Comparison of ENCODE assay signal across 23 mouse cellular contexts in the genomic region with DNA sequence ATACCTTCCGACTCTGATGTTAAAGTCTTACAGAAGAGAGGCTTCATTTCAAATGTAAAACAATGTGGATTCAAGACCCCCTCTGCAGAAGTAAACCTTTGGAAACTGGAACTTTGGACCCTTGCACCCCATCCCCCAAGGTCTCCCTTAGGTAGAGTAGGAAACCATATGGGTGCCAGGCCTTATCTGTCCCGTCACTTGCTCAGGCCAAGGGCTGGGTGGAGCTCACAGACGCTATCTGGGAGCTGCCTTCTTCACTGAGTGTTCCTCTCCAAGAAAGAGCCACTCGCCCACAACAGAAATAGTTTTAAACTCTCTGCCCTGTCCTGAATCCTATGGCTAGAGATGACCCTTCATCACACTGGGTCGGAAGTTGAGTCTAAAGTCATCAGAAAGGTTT. TPM values are rescaled to one million over a fixed set of nuclear protein-coding genes. Genes with fewer than 3 reads are reported as not detected.
DNase-seq lines count a peak whose midpoint lies in the region; ATAC-seq and TF ChIP-seq lines count a peak whose summit lies in the region.
"Had no signal": no experiment of that assay in that cellular context is flagged by ENCODE, and none has a peak within 500 bp of the region (broad histone marks: within the 10 kb centered on the region; RNA-seq: fewer than 3 reads in every experiment).

No protein-coding gene starts in this region.

- TF ChIP-seq RAD21 in MEL (IDR thresholded peaks at IDR 0.05; ENCODE audit: low read depth, low read length) = no peak

- TF ChIP-seq POLR2A in MEL (IDR thresholded peaks at IDR 0.05; ENCODE audit: control insufficient read depth in 1 of 2, insufficient read depth in 1 of 2, low read depth in 1 of 2, low read length in 2 of 2, poor library complexity in 1 of 2) = peak in 1 of 2 experiments; percentile 29; a peak in 1 of 4 replicates

- no peak for TF ChIP-seq CTCF in MEL (IDR thresholded peaks at IDR 0.05 in 2 of 3, conservative IDR thresholded peaks at IDR 0.05 in 1 of 3; ENCODE audit: control insufficient read depth in 1 of 3, insufficient read depth in 1 of 3, low read depth in 2 of 3, low read length in 3 of 3, poor library complexity in 1 of 3, severe bottlenecking in 1 of 3)

- peak; percentile 88 to 92 for TF ChIP-seq EP300 in MEL (IDR thresholded peaks at IDR 0.05; ENCODE audit: low read depth in 1 of 2, low read length in 2 of 2)

- peak; percentile 88 for DNase-seq in heart, embryonic 10.5 days (ENCODE audit: low spot score)
- DNase-seq in heart, postnatal 10 days = no peak
- peak; percentile 84 for DNase-seq in MEL (ENCODE audit: low read depth, low spot score)
- no peak for DNase-seq in right cerebral cortex, postnatal 10 days (ENCODE audit: low spot score in 2 of 2)
- DNase-seq in thymus, postnatal 10 days (ENCODE audit: low spot score in 2 of 2) = no peak
- DNase-seq in kidney, adult 18-20 months = no peak
- DNase-seq: cerebellum, adult 8-10 months; kidney, adult 8-10 months; kidney, postnatal 4 days; layer of hippocampus, postnatal 36 days; lung, adult 2 months; lung, postnatal 4 days; thymus, postnatal 4 days had no signal

- peaks cover 5% of the 10 kb centered on the region for H3K79me2 ChIP-seq in MEL (ENCODE audit: control insufficient read depth, insufficient read depth, low read length, poor library complexity)

- no peaks in the 10 kb centered on the region for H3K36me3 ChIP-seq in heart, embryonic 10.5 days
- H3K36me3 ChIP-seq in MEL (ENCODE audit: control insufficient read depth in 1 of 2, insufficient read depth in 2 of 2, low read length in 2 of 2) = peaks cover 0 to 48% of the 10 kb centered on the region in 2 experiments; a peak in 2 of 4 replicates
- H3K36me3 ChIP-seq: embryonic facial prominence, embryonic 15.5 days; midbrain, embryonic 15.5 days had no signal

- WGBS in heart, embryonic 10.5 days = 56% methylated on average over 5 of the region's 5 CpGs

- peak overlapping the region; percentile 33; the same call in 1 of the 2 replicates for H3K9ac ChIP-seq in MEL (ENCODE audit: control insufficient read depth, low read depth, low read length, poor library complexity, severe bottlenecking)
- H3K9ac ChIP-seq: embryonic facial prominence, embryonic 15.5 days; midbrain, embryonic 15.5 days had no signal

- no peaks in the 10 kb centered on the region; the same call in none of the 2 replicates for H3K27me3 ChIP-seq in heart, embryonic 10.5 days (ENCODE audit: insufficient read depth, poor library complexity, severe bottlenecking)
- no peaks in the 10 kb centered on the region for H3K27me3 ChIP-seq in MEL (ENCODE audit: control insufficient read depth in 1 of 2, insufficient read depth in 2 of 2, low read length in 2 of 2)
- H3K27me3 ChIP-seq: embryonic facial prominence, embryonic 15.5 days; midbrain, embryonic 15.5 days had no signal

- intact Hi-C loops in heart, postnatal 10 days (cut with DNase I) = no loop called here

- peak overlapping the region; percentile 99; the same call in 1 of the 2 replicates for H3K27ac ChIP-seq in heart, embryonic 10.5 days
- peak overlapping the region; percentile 74 for H3K27ac ChIP-seq in MEL (ENCODE audit: control insufficient read depth, low read depth, low read length)
- H3K27ac ChIP-seq: embryonic facial prominence, embryonic 15.5 days; midbrain, embryonic 15.5 days had no signal

- no peak overlapping the region for H3K4me3 ChIP-seq in heart, embryonic 10.5 days
- peak overlapping the region; percentile 2 to 42; a peak in 3 of 4 replicates for H3K4me3 ChIP-seq in MEL (ENCODE audit: control insufficient read depth in 1 of 2, insufficient read depth in 1 of 2, low read depth in 2 of 2, low read length in 2 of 2)
- H3K4me3 ChIP-seq: embryonic facial prominence, embryonic 15.5 days; midbrain, embryonic 15.5 days had no signal

- ATAC-seq in erythroid progenitor cell, adult 5-6 weeks (replicated peaks; ENCODE audit: low FRiP score, poor library complexity, severe bottlenecking) = peak; percentile 76
- ATAC-seq in megakaryocyte progenitor cell, adult 5-6 weeks (replicated peaks; ENCODE audit: poor library complexity) = peak; percentile 63
- ATAC-seq: forebrain, embryonic 16.5 days; hindbrain, embryonic 16.5 days had no signal

- H3K9me3 ChIP-seq in heart, embryonic 10.5 days = no peaks in the 10 kb centered on the region
- no peaks in the 10 kb centered on the region for H3K9me3 ChIP-seq in MEL (replicated peaks; ENCODE audit: insufficient read depth, low read length)
- H3K9me3 ChIP-seq: embryonic facial prominence, embryonic 15.5 days; midbrain, embryonic 15.5 days had no signal

- peaks cover 13% of the 10 kb centered on the region for H3K4me1 ChIP-seq in heart, embryonic 10.5 days
- peaks cover 28 to 47% of the 10 kb centered on the region in 2 experiments for H3K4me1 ChIP-seq in MEL (ENCODE audit: control insufficient read depth in 1 of 2, insufficient read depth in 2 of 2, low read length in 2 of 2)

TF ChIP-seq in MEL, 35 proteins besides CTCF, POLR2A, EP300 and RAD21 (continues in another document):
- TF ChIP-seq POLR2AphosphoS2 (IDR thresholded peaks at IDR 0.05; ENCODE audit: low read length) = no peak
- TF ChIP-seq ZNF384 (IDR thresholded peaks at IDR 0.05; ENCODE audit: low read depth, low read length) = no peak
- peak; percentile 92 for TF ChIP-seq GATA1 (IDR thresholded peaks at IDR 0.05; ENCODE audit: low read depth, low read length)
- TF ChIP-seq CHD1 (IDR thresholded peaks at IDR 0.05; ENCODE audit: low read depth, low read length) = no peak
- TF ChIP-seq MEF2A (IDR thresholded peaks at IDR 0.05; ENCODE audit: extremely low read depth, insufficient replicate concordance, low read depth, low read length, poor library complexity, severe bottlenecking) = no peak
- peak; percentile 43 for TF ChIP-seq NELFE (IDR thresholded peaks at IDR 0.05; ENCODE audit: low read depth, low read length)
- TF ChIP-seq CHD2 (IDR thresholded peaks at IDR 0.05; ENCODE audit: low read length) = peak; percentile 70
- TF ChIP-seq TBP (IDR thresholded peaks at IDR 0.05; ENCODE audit: low read depth, low read length) = no peak

RNA-seq across cellular contexts. Expression of gene Nprl3, which starts 1.4 kb away (rescaled TPM):
- 43.8 and 44.5 TPM in 2 replicates for polyA plus RNA-seq in heart, embryonic 10.5 days (2016; fragmentation: Nextera tagmentation; extraction: Ambion mirVana)
- 10 to 100 TPM; 26.6 to 27.6 TPM for total RNA-seq in heart, postnatal 10 days (2021)
- total RNA-seq in MEL (2012; rRNA removed) = 12.5 and 14.1 TPM in 2 replicates
- polyA plus RNA-seq in MEL (2012; ENCODE audit: insufficient read depth in 1 of 2, insufficient read length in 2 of 2, low read depth in 1 of 2, low replicate concordance in 2 of 2, missing spikeins in 1 of 2) = 10 to 100 TPM in 1 of 2 experiments, not detected in 1; 18.4 TPM
- total RNA-seq in erythroid progenitor cell, adult 5-6 weeks (2015; ENCODE audit: low replicate concordance) = 75.9 and 106 TPM in 2 replicates
- 143 and 155 TPM in 2 replicates for total RNA-seq in erythroid progenitor cell, adult 5-6 weeks (2017; ENCODE audit: low replicate concordance)
- 15.1 and 16.2 TPM in 2 replicates for total RNA-seq in megakaryocyte progenitor cell, adult 5-6 weeks (2015)
- 14.4 and 17.2 TPM in 2 replicates for total RNA-seq in megakaryocyte progenitor cell, adult 5-6 weeks (2017)

RNA-seq across cellular contexts. Expression of gene Hba-x, which starts 7.2 kb away (rescaled TPM):
- polyA plus RNA-seq in heart, embryonic 10.5 days (2016; fragmentation: Nextera tagmentation; extraction: Ambion mirVana) = 8,501 and 9,179 TPM in 2 replicates
- total RNA-seq in heart, postnatal 10 days (2021) = not detected
- total RNA-seq in MEL (2012; rRNA removed) = not detected in 2 replicates
- under 1 TPM in 1 of 2 experiments, not detected in 1; 0.13 TPM for polyA plus RNA-seq in MEL (2012; ENCODE audit: insufficient read depth in 1 of 2, insufficient read length in 2 of 2, low read depth in 1 of 2, low replicate concordance in 2 of 2, missing spikeins in 1 of 2)
- not detected in 2 replicates for total RNA-seq in erythroid progenitor cell, adult 5-6 weeks (2015; ENCODE audit: low replicate concordance)
- total RNA-seq in erythroid progenitor cell, adult 5-6 weeks (2017; ENCODE audit: low replicate concordance) = not detected in 2 replicates
- total RNA-seq in megakaryocyte progenitor cell, adult 5-6 weeks (2015) = not detected in 2 replicates
- not detected in 2 replicates for total RNA-seq in megakaryocyte progenitor cell, adult 5-6 weeks (2017)
- total RNA-seq: adrenal gland, adult 18-20 months; gastrocnemius, adult 8-10 months; layer of hippocampus, postnatal 36 days; left cerebral cortex, postnatal 36 days had no signal
- polyA plus RNA-seq: lung, adult 2 months; testis, adult 2 months had no signal

RNA-seq across cellular contexts. Expression of gene Hba-a1, which starts 14.4 kb away (rescaled TPM):
- 4,954 and 6,566 TPM in 2 replicates for polyA plus RNA-seq in heart, embryonic 10.5 days (2016; fragmentation: Nextera tagmentation; extraction: Ambion mirVana)
- total RNA-seq in heart, postnatal 10 days (2021) = 1,000 to 10,000 TPM; 4,155 to 9,193 TPM
- total RNA-seq in MEL (2012; rRNA removed) = 211 and 272 TPM in 2 replicates
- 100 to 1,000 TPM; 313 to 334 TPM for polyA plus RNA-seq in MEL (2012; ENCODE audit: insufficient read depth in 1 of 2, insufficient read length in 2 of 2, low read depth in 1 of 2, low replicate concordance in 2 of 2, missing spikeins in 1 of 2)
- 47,098 and 48,818 TPM in 2 replicates for total RNA-seq in erythroid progenitor cell, adult 5-6 weeks (2015; ENCODE audit: low replicate concordance)
- 9,652 and 12,236 TPM in 2 replicates for total RNA-seq in erythroid progenitor cell, adult 5-6 weeks (2017; ENCODE audit: low replicate concordance)
- total RNA-seq in megakaryocyte progenitor cell, adult 5-6 weeks (2015) = 14.0 and 28.9 TPM in 2 replicates
- 9.4 and 10.0 TPM in 2 replicates for total RNA-seq in megakaryocyte progenitor cell, adult 5-6 weeks (2017)

RNA-seq across cellular contexts. Expression of gene Hbq1b, which starts 17.8 kb away (rescaled TPM):
- polyA plus RNA-seq in heart, embryonic 10.5 days (2016; fragmentation: Nextera tagmentation; extraction: Ambion mirVana) = 13.9 and 16.8 TPM in 2 replicates
- 1 to 10 TPM in 1 of 2 experiments, not detected in 1; 1.0 TPM for total RNA-seq in heart, postnatal 10 days (2021)
- total RNA-seq in MEL (2012; rRNA removed) = 2.3 and 2.5 TPM in 2 replicates
- polyA plus RNA-seq in MEL (2012; ENCODE audit: insufficient read depth in 1 of 2, insufficient read length in 2 of 2, low read depth in 1 of 2, low replicate concordance in 2 of 2, missing spikeins in 1 of 2) = 1 to 10 TPM in 1 of 2 experiments, not detected in 1; 6.5 TPM
- total RNA-seq in erythroid progenitor cell, adult 5-6 weeks (2015; ENCODE audit: low replicate concordance) = 247 and 301 TPM in 2 replicates
- 56.8 and 86.4 TPM in 2 replicates for total RNA-seq in erythroid progenitor cell, adult 5-6 weeks (2017; ENCODE audit: low replicate concordance)
- not detected in 2 replicates for total RNA-seq in megakaryocyte progenitor cell, adult 5-6 weeks (2015)
- not detected in 2 replicates for total RNA-seq in megakaryocyte progenitor cell, adult 5-6 weeks (2017)
- total RNA-seq: adrenal gland, adult 18-20 months; gastrocnemius, adult 8-10 months; left cerebral cortex, postnatal 36 days had no signal
- polyA plus RNA-seq: testis, adult 2 months had no signal

RNA-seq across cellular contexts. Expression of gene Hba-a2, which starts 27.3 kb away (rescaled TPM):
- polyA plus RNA-seq in heart, embryonic 10.5 days (2016; fragmentation: Nextera tagmentation; extraction: Ambion mirVana) = 9,075 and 12,184 TPM in 2 replicates
- total RNA-seq in heart, postnatal 10 days (2021) = 1,000 to 10,000 TPM; 3,875 to 8,514 TPM
- 130 and 202 TPM in 2 replicates for total RNA-seq in MEL (2012; rRNA removed)
- polyA plus RNA-seq in MEL (2012; ENCODE audit: insufficient read depth in 1 of 2, insufficient read length in 2 of 2, low read depth in 1 of 2, low replicate concordance in 2 of 2, missing spikeins in 1 of 2) = 100 to 1,000 TPM; 313 to 432 TPM
- total RNA-seq in erythroid progenitor cell, adult 5-6 weeks (2015; ENCODE audit: low replicate concordance) = 80,494 and 89,325 TPM in 2 replicates
- total RNA-seq in erythroid progenitor cell, adult 5-6 weeks (2017; ENCODE audit: low replicate concordance) = 96,767 and 123,026 TPM in 2 replicates
- 26.3 and 54.4 TPM in 2 replicates for total RNA-seq in megakaryocyte progenitor cell, adult 5-6 weeks (2015)
- total RNA-seq in megakaryocyte progenitor cell, adult 5-6 weeks (2017) = 25.3 and 31.4 TPM in 2 replicates

Comparison
In these comparisons a context has a peak if more than half of its experiments do, and no peak if none do; other contexts are left out.
1. DNase-seq: peak in heart, embryonic 10.5 days (single experiment) and MEL (single experiment); none in heart, postnatal 10 days (0 of 2), right cerebral cortex, postnatal 10 days (0 of 2), thymus, postnatal 10 days (0 of 2) and kidney, adult 18-20 months (single experiment).